Mouse (Mus musculus) urinary bladder, postnatal 0 days (tissue): ENCODE measurements around the gene Lbh. TPM values are rescaled to one million over a fixed set of nuclear protein-coding genes. Genes with fewer than 3 reads are reported as not detected.

Experiments
- polyA plus RNA-seq: library from polyadenylated mRNA; unstranded; fragments of >200 nt; fragmentation: Nextera tagmentation; extraction: Ambion mirVana; gene quantifications from 2 replicates; pipeline ENCODE4 v1.2.1, GENCODE M21; 2015

Gene Lbh
- 3.5 and 4.2 TPM in 2 replicates for polyA plus RNA-seq

DNA sequence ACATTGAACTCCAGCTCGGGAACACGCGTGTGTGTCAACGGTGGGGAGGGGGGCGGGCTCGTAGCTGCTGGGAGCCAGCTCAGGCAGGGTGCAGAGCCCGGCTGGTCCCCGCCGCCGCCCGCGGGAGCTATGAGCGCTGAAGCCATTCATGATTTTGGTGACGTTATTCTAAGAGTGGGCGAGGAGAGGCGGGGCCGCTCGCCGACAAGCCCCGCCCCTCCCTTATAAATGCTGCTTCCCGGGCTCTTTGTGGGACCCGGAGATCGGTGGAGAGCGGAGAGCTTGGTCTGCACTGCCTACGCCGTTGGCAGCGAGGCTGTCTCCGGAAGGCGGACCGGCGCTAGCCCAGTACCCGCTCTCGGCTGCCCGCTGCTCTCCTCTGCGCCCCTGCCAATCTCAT, at the start of gene Lbh:
Gene Lbh (plus strand): TSS at position 253 of the 400 bp plus-strand sequence.

Other genes with a start within 250 kb of the Lbh start
- 57.5 and 60.3 TPM in 2 replicates for gene Ypel5, start 81.9 kb upstream of the Lbh start, polyA plus RNA-seq
- gene Lclat1, start 189.7 kb downstream of the Lbh start, polyA plus RNA-seq = 6.2 and 8.4 TPM in 2 replicates